8 mouse cellular contexts compared by ENCODE assay signal in the genomic region with DNA sequence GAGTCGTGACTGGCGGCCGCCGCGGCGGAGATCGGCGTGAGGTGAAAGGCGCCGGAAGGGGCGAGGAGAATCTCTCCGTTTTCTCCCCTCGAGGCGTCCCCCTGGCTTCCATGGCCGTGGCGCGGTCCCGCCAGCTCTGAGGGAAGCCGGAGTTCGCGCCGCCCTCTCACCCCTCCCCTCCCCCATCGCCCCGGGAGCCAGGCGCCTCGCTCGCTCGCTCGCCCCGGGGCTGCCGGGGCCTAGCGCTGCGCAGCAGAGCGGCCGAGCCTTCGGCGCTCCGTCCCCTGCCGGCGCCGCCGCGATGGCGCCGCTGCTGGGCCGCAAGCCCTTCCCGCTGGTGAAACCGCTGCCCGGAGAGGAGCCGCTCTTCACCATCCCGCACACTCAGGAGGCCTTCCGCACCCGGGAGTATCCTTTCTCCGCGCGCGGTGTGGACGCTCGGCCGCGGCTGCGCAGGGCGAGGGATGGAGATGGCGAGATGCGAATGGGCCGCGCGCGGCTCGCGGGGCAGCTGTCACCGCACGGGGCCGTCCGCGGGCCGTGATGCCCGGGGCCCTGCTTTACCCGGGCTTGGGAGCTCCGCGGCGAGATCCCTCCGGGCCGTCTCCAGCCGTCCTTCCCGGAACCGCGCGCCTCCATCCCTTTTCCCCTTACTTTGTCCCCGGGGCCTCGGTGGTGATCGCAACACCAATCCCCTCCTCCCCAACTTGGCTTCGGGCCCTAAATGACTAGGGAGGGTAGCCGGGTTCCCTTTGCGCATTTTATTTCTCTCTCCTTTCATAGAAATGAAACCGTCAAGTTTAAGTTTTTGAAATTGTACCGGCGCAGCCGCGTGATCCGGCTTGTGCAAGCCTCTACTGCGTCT. TPM values are rescaled to one million over a fixed set of nuclear protein-coding genes. Genes with fewer than 3 reads are reported as not detected.
DNase-seq lines count a peak whose midpoint lies in the region; ATAC-seq and TF ChIP-seq lines count a peak whose summit lies in the region.

No protein-coding gene starts in this region.

- H3K4me2 ChIP-seq in hindbrain, embryonic 15.5 days: peak overlapping the region; percentile 90
- peak overlapping the region; percentile 75 for H3K4me2 ChIP-seq in liver, embryonic 14.5 days (ENCODE audit: low read depth)
- peak overlapping the region; percentile 70 for H3K4me2 ChIP-seq in neural tube, embryonic 12.5 days (replicated peaks)

- no peak for TF ChIP-seq EP300 in liver, embryonic 14.5 days (IDR thresholded peaks at IDR 0.05; ENCODE audit: low read depth)

- peaks cover 3% of the 10 kb centered on the region for H3K36me3 ChIP-seq in hindbrain, embryonic 15.5 days
- peaks cover 28% of the 10 kb centered on the region for H3K36me3 ChIP-seq in liver, embryonic 14.5 days (replicated peaks; ENCODE audit: control insufficient read depth, insufficient read depth, low read depth)
- H3K36me3 ChIP-seq in neural tube, embryonic 12.5 days: peaks cover 8% of the 10 kb centered on the region

- under 1% methylated on average over 93 of the region's 102 CpGs for WGBS in hindbrain, embryonic 15.5 days
- under 1% methylated on average over 99 of the region's 102 CpGs for WGBS in liver, embryonic 14.5 days (ENCODE audit: insufficient replicate concordance)
- WGBS in neural tube, embryonic 12.5 days: under 1% methylated on average over 101 of the region's 102 CpGs

- intact Hi-C loops in gastrocnemius, adult 2 months (cut with DNase I): loop anchor here (1.0 kb wide), 2 partner anchors 38 to 79 kb away; a partner anchor contains a TSS

- H3K9ac ChIP-seq in hindbrain, embryonic 15.5 days: peak overlapping the region; percentile 97
- peak overlapping the region; percentile 86 for H3K9ac ChIP-seq in liver, embryonic 14.5 days (replicated peaks)
- H3K9ac ChIP-seq in neural tube, embryonic 12.5 days: peak overlapping the region; percentile 97

- peaks cover 45% of the 10 kb centered on the region for H3K4me1 ChIP-seq in hindbrain, embryonic 15.5 days (replicated peaks)
- peaks cover 12 to 15% of the 10 kb centered on the region in 2 experiments for H3K4me1 ChIP-seq in liver, embryonic 14.5 days (replicated peaks; ENCODE audit: control insufficient read depth in 2 of 2, insufficient read depth in 2 of 2, low read length in 1 of 2)
- peaks cover 19% of the 10 kb centered on the region for H3K4me1 ChIP-seq in neural tube, embryonic 12.5 days

- no peaks in the 10 kb centered on the region for H3K9me3 ChIP-seq in hindbrain, embryonic 15.5 days
- H3K9me3 ChIP-seq in liver, embryonic 14.5 days (ENCODE audit: control insufficient read depth, low read length): no peaks in the 10 kb centered on the region
- no peaks in the 10 kb centered on the region for H3K9me3 ChIP-seq in neural tube, embryonic 12.5 days

- peak overlapping the region; percentile 98 for H3K27ac ChIP-seq in gastrocnemius, adult 2 months
- H3K27ac ChIP-seq in hindbrain, embryonic 15.5 days (replicated peaks): peak overlapping the region; percentile 96
- H3K27ac ChIP-seq in liver, embryonic 14.5 days: peak overlapping the region; percentile 87
- peak overlapping the region; percentile 95 for H3K27ac ChIP-seq in neural tube, embryonic 12.5 days

- peak; percentile 38 for DNase-seq in retina, adult 2 months (ENCODE audit: low read depth, low spot score)
- no peak for DNase-seq in retina, embryonic 14.5 days (ENCODE audit: low spot score)
- DNase-seq in cerebellum, adult 11-12 months: peak; percentile 64
- peak; percentile 87 for DNase-seq in gastrocnemius, adult 2 months
- peak in 2 of 3 experiments; percentile 50 to 57 for DNase-seq in liver, embryonic 14.5 days (ENCODE audit: low read depth in 3 of 3, low spot score in 3 of 3)
- DNase-seq in adipocyte (ENCODE audit: low spot score): no peak

- peak overlapping the region; percentile 98 for H3K4me3 ChIP-seq in gastrocnemius, adult 2 months
- H3K4me3 ChIP-seq in hindbrain, embryonic 15.5 days: peak overlapping the region; percentile 98
- peak overlapping the region; percentile 80 to 89 for H3K4me3 ChIP-seq in liver, embryonic 14.5 days (ENCODE audit: insufficient read depth in 1 of 2, low read depth in 2 of 2, low read length in 2 of 2)
- peak overlapping the region; percentile 97 for H3K4me3 ChIP-seq in neural tube, embryonic 12.5 days

- H3K27me3 ChIP-seq in hindbrain, embryonic 15.5 days: no peaks in the 10 kb centered on the region
- no peaks in the 10 kb centered on the region for H3K27me3 ChIP-seq in liver, embryonic 14.5 days (ENCODE audit: control insufficient read depth, insufficient read depth, low read length)
- no peaks in the 10 kb centered on the region for H3K27me3 ChIP-seq in neural tube, embryonic 12.5 days (replicated peaks)

- TF ChIP-seq CTCF in gastrocnemius, adult 2 months (IDR thresholded peaks at IDR 0.05): peak; percentile 13; the same call in 1 of the 2 replicates
- no peak for TF ChIP-seq CTCF in liver, embryonic 14.5 days (IDR thresholded peaks at IDR 0.05; ENCODE audit: low read depth)

- ATAC-seq in hindbrain, embryonic 15.5 days (ENCODE audit: low FRiP score, low read depth): peak; percentile 65
- ATAC-seq in liver, embryonic 14.5 days (ENCODE audit: insufficient read depth): peak; percentile 73
- peak; percentile 72 for ATAC-seq in neural tube, embryonic 12.5 days (ENCODE audit: low FRiP score, low read depth)

RNA-seq across cellular contexts. Expression of a gene that starts 0.5 kb away (rescaled TPM):
- 10 to 100 TPM; 32.7 to 36.8 TPM for total RNA-seq in gastrocnemius, adult 2 months (2021)
- 26.6 and 28.9 TPM in 2 replicates for polyA plus RNA-seq in hindbrain, embryonic 15.5 days (2015; fragmentation: Nextera tagmentation; extraction: Ambion mirVana)
- polyA plus RNA-seq in liver, embryonic 14.5 days (2012; rRNA removed): 14.3 and 20.7 TPM in 2 replicates
- polyA plus RNA-seq in liver, embryonic 14.5 days (2014; fragmentation: Nextera tagmentation; extraction: Ambion mirVana): 18.2 and 22.3 TPM in 2 replicates
- 54.7 and 58.6 TPM in 2 replicates for polyA plus RNA-seq in neural tube, embryonic 12.5 days (2016; fragmentation: Nextera tagmentation; extraction: Ambion mirVana)

RNA-seq across cellular contexts. Expression of a gene that starts 19.5 kb away (rescaled TPM):
- 10 to 100 TPM; 28.3 to 28.6 TPM for total RNA-seq in gastrocnemius, adult 2 months (2021)
- 38.4 and 41.4 TPM in 2 replicates for polyA plus RNA-seq in hindbrain, embryonic 15.5 days (2015; fragmentation: Nextera tagmentation; extraction: Ambion mirVana)
- polyA plus RNA-seq in liver, embryonic 14.5 days (2012; rRNA removed): 9.7 and 10.0 TPM in 2 replicates
- polyA plus RNA-seq in liver, embryonic 14.5 days (2014; fragmentation: Nextera tagmentation; extraction: Ambion mirVana): 25.6 and 26.7 TPM in 2 replicates
- polyA plus RNA-seq in neural tube, embryonic 12.5 days (2016; fragmentation: Nextera tagmentation; extraction: Ambion mirVana): 50.1 and 50.2 TPM in 2 replicates

RNA-seq across cellular contexts. Expression of a gene that starts 38.1 kb away (rescaled TPM):
- 1 to 10 TPM; 8.8 to 9.1 TPM for total RNA-seq in gastrocnemius, adult 2 months (2021)
- 13.9 and 16.0 TPM in 2 replicates for polyA plus RNA-seq in hindbrain, embryonic 15.5 days (2015; fragmentation: Nextera tagmentation; extraction: Ambion mirVana)
- 4.4 and 5.5 TPM in 2 replicates for polyA plus RNA-seq in liver, embryonic 14.5 days (2012; rRNA removed)
- polyA plus RNA-seq in liver, embryonic 14.5 days (2014; fragmentation: Nextera tagmentation; extraction: Ambion mirVana): 9.8 and 10.2 TPM in 2 replicates
- polyA plus RNA-seq in neural tube, embryonic 12.5 days (2016; fragmentation: Nextera tagmentation; extraction: Ambion mirVana): 23.6 and 23.8 TPM in 2 replicates

Comparison
In these comparisons a context has a peak if more than half of its experiments do, and no peak if none do; other contexts are left out.
1. DNase-seq: peak in retina, adult 2 months (single experiment), cerebellum, adult 11-12 months (single experiment), gastrocnemius, adult 2 months (single experiment) and liver, embryonic 14.5 days (2 of 3); none in retina, embryonic 14.5 days (single experiment) and adipocyte (single experiment).
2. Peak in every context shown above with its lines, with median percentiles within 50 percentile points of each other: H3K27ac ChIP-seq, H3K4me3 ChIP-seq, ATAC-seq, H3K4me2 ChIP-seq and H3K9ac ChIP-seq.